Mouse (Mus musculus): Measurements from ENCODE around the gene Atad1. TPM values are rescaled to one million over a fixed set of nuclear protein-coding genes. Genes with fewer than 3 reads are reported as not detected.
"Not testable (repeated sequence)": the region's sequence is repeated elsewhere in the genome, so short reads cannot be mapped to it uniquely, and the experiment has no call there.

Gene Atad1
- polyA plus RNA-seq, 1 experiment from 2014 or later = 110 TPM

DNA sequence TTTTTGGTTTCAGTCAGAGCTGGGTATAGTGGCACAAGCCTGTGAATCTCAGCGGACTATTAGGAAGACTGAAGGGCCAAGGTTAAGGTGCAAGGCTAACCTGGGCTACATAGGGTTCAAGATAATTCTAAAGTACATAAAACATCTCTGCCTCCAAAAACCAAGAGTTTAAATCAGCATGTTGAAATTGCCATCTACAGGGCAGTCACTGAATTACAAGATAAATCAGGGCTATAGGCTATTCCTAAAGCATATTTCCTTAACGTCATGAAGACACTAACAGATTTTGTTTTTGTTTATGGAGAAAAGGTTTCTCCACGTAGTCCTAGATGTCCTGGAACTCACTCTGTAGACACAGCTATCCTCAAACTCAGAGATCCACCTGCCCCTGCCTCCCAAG, 29.3 kb downstream of the Atad1 start:
- ATAC-seq (replicated peaks) = no peak
- WGBS = 67% methylated on average over 3 of the region's 3 CpGs
- Histone ChIP-seq H3K27me3 (replicated peaks) (no peaks in the 10 kb centered on the region), H3K4me1 (peaks cover 21% of the 10 kb centered on the region), H3K9ac (no peak overlapping the region), H3K4me3 (no peak overlapping the region), H3K9me3 (no peaks in the 10 kb centered on the region), H3K4me2 (peak overlapping the region; percentile 68; the same call in 1 of the 2 replicates), H3K27ac (no peak overlapping the region), H3K36me3 (replicated peaks) (peaks cover 9% of the 10 kb centered on the region; the same call in 1 of the 2 replicates)

GRCm38 (mm10) chr19:32708996-32709395, 30.6 kb downstream of the Atad1 start:
- ATAC-seq (replicated peaks) = no peak
- H3K27me3 ChIP-seq (replicated peaks) = no peaks in the 10 kb centered on the region
- no peak overlapping the region for H3K27ac ChIP-seq
- H3K4me2 ChIP-seq = no peak overlapping the region
- H3K9me3 ChIP-seq = no peaks in the 10 kb centered on the region
- WGBS = 73% methylated on average over 5 of the region's 5 CpGs
- no peak overlapping the region for H3K9ac ChIP-seq
- H3K4me3 ChIP-seq = no peak overlapping the region
- peaks cover 9% of the 10 kb centered on the region; the same call in 1 of the 2 replicates for H3K36me3 ChIP-seq (replicated peaks)
- H3K4me1 ChIP-seq = peaks cover 21% of the 10 kb centered on the region

GRCm38 (mm10) chr19:32702191-32702590, 37.4 kb downstream of the Atad1 start:
- H3K4me1 ChIP-seq = no peaks in the 10 kb centered on the region
- H3K27me3 ChIP-seq (replicated peaks) = no peaks in the 10 kb centered on the region
- 84% methylated on average over 3 of the region's 3 CpGs for WGBS
- no peak for ATAC-seq (replicated peaks)
- no peak overlapping the region for H3K4me2 ChIP-seq
- H3K9ac ChIP-seq = no peak overlapping the region
- H3K4me3 ChIP-seq = no peak overlapping the region
- peaks cover 33% of the 10 kb centered on the region for H3K36me3 ChIP-seq (replicated peaks)
- no peaks in the 10 kb centered on the region for H3K9me3 ChIP-seq
- H3K27ac ChIP-seq = no peak overlapping the region

GRCm38 (mm10) chr19:32696674-32697073, 42.9 kb downstream of the Atad1 start:
- H3K36me3 ChIP-seq (replicated peaks) = peaks cover 47% of the 10 kb centered on the region

GRCm38 (mm10) chr19:32689724-32690123, 49.9 kb downstream of the Atad1 start:
- no peak for ATAC-seq (replicated peaks)
- peaks cover 28% of the 10 kb centered on the region for H3K36me3 ChIP-seq (replicated peaks)
- 81% methylated on average over 6 of the region's 6 CpGs for WGBS

More at GRCm38 (mm10) chr19:32696674-32697073, 42.9 kb downstream of the Atad1 start:
- 92% methylated on average over 2 of the region's 2 CpGs for WGBS
- no peaks in the 10 kb centered on the region for H3K9me3 ChIP-seq
- ATAC-seq (replicated peaks) = no peak
- H3K4me1 ChIP-seq = no peaks in the 10 kb centered on the region
- H3K27ac ChIP-seq = no peak overlapping the region
- H3K9ac ChIP-seq = no peak overlapping the region
- no peak overlapping the region for H3K4me2 ChIP-seq
- no peaks in the 10 kb centered on the region for H3K27me3 ChIP-seq (replicated peaks)
- H3K4me3 ChIP-seq = no peak overlapping the region

DNA sequence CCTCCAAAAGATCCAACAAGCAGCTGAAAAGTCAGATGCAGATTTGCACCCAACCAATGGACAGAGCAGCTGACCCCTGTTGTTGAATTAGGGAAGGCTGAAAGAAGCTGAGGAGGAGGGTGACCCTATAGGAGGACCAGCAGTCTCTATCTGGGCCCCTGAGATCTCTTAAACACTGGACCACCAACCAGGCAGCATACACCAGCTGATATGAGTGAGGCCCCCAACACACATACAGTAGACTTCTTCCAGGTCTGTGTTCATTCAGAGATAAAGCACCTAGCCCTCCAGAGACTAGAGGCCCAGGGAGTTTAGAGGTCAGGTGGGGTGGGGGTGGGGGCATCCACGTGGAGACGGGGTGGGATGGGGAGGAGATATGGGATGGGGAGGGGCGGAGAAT, 51.4 kb downstream of the Atad1 start:
- not testable (repeated sequence) for H3K9me3 ChIP-seq; ATAC-seq (replicated peaks); H3K4me1 ChIP-seq; H3K27ac ChIP-seq; H3K27me3 ChIP-seq (replicated peaks); H3K4me3 ChIP-seq; H3K9ac ChIP-seq; H3K4me2 ChIP-seq
- 83% methylated on average over 3 of the region's 3 CpGs for WGBS
- peaks cover 16% of the 10 kb centered on the region for H3K36me3 ChIP-seq (replicated peaks)

More at GRCm38 (mm10) chr19:32689724-32690123, 49.9 kb downstream of the Atad1 start:
- Histone ChIP-seq H3K4me3 (no peak overlapping the region), H3K9me3 (no peaks in the 10 kb centered on the region), H3K9ac (no peak overlapping the region), H3K4me1 (no peaks in the 10 kb centered on the region), H3K27ac (no peak overlapping the region), H3K4me2 (no peak overlapping the region), H3K27me3 (replicated peaks) (no peaks in the 10 kb centered on the region)

GRCm38 (mm10) chr19:32687721-32688120, 51.9 kb downstream of the Atad1 start:
- no peaks in the 10 kb centered on the region for H3K4me1 ChIP-seq
- no peak overlapping the region for H3K9ac ChIP-seq
- WGBS = 63% methylated on average over 5 of the region's 5 CpGs
- H3K27ac ChIP-seq = no peak overlapping the region
- no peaks in the 10 kb centered on the region for H3K27me3 ChIP-seq (replicated peaks)
- H3K4me2 ChIP-seq = no peak overlapping the region
- H3K9me3 ChIP-seq = no peaks in the 10 kb centered on the region
- peaks cover 11% of the 10 kb centered on the region for H3K36me3 ChIP-seq (replicated peaks)
- H3K4me3 ChIP-seq = no peak overlapping the region
- no peak for ATAC-seq (replicated peaks)

- Histone ChIP-seq H3K9ac (no peak overlapping the region), H3K4me3 (no peak overlapping the region), H3K9me3 (no peaks in the 10 kb centered on the region), H3K4me1 (no peaks in the 10 kb centered on the region), H3K27me3 (replicated peaks) (no peaks in the 10 kb centered on the region), H3K36me3 (replicated peaks) (peaks cover 12% of the 10 kb centered on the region; the same call in 1 of the 2 replicates), H3K4me2 (no peak overlapping the region), H3K27ac (no peak overlapping the region)
- WGBS = 93% methylated on average over 5 of the region's 5 CpGs
- no peak for ATAC-seq (replicated peaks)
Measured at GRCm38 (mm10) chr19:32683081-32683480, 56.5 kb downstream of the Atad1 start.

- no peak overlapping the region for H3K4me2 ChIP-seq
- no peaks in the 10 kb centered on the region for H3K9me3 ChIP-seq
- H3K36me3 ChIP-seq (replicated peaks) = peaks cover 5% of the 10 kb centered on the region; the same call in 1 of the 2 replicates
- H3K27ac ChIP-seq = no peak overlapping the region
- H3K9ac ChIP-seq = no peak overlapping the region
- ATAC-seq (replicated peaks) = no peak
- no peak overlapping the region for H3K4me3 ChIP-seq
- no peaks in the 10 kb centered on the region for H3K4me1 ChIP-seq
- 94% methylated on average over 2 of the region's 2 CpGs for WGBS
- no peaks in the 10 kb centered on the region for H3K27me3 ChIP-seq (replicated peaks)
Measured at GRCm38 (mm10) chr19:32680894-32681293, 58.7 kb downstream of the Atad1 start.

DNA sequence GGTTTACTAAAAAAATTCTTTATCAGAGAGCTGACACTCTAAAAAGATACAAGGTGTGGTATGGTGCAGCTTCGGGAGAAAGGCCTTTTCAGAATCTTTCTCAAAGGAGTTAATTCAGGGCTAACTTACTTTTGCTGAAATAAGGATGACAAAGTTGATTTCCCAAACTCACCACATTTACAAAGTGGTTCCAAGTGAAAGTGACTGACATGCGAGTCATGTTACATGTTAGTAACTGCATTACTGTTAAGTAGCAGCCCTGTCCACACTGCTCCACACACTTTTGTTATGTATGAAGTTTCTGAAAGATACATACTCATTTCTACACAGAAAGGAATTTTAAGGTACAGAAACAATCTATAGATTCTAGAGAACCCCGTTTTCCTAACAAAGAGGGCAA, 63.8 kb downstream of the Atad1 start:
- ATAC-seq (replicated peaks) = no peak
- 97% methylated on average over 3 of the region's 3 CpGs for WGBS
- no peak overlapping the region for H3K9ac ChIP-seq
- no peak overlapping the region for H3K4me3 ChIP-seq
- no peaks in the 10 kb centered on the region for H3K4me1 ChIP-seq
- H3K9me3 ChIP-seq = no peaks in the 10 kb centered on the region
- peaks cover 10% of the 10 kb centered on the region; the same call in 1 of the 2 replicates for H3K36me3 ChIP-seq (replicated peaks)
- H3K27me3 ChIP-seq (replicated peaks) = no peaks in the 10 kb centered on the region
- H3K27ac ChIP-seq = no peak overlapping the region
- H3K4me2 ChIP-seq = no peak overlapping the region

DNA sequence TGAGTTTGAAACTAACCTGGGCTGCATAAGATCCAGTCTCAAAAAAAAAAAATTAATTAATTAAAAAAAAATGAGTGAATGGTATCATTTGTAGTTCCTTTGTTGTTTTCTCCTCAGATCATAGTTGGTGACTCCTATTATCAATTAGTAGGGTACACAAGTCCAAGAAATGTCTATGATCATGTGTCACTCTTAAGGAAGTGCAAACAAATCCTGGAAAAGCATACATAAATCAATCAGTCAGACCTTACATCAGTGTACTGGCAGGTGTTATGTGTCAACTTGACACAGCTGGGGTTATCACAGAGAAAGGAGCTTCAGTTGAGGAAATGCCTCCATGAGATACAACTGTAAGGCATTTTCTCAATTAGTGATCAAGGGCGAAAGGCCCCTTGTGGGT, 71.8 kb downstream of the Atad1 start:
- not testable (repeated sequence) for ATAC-seq (replicated peaks); H3K9me3 ChIP-seq; H3K4me2 ChIP-seq; H3K9ac ChIP-seq; H3K27me3 ChIP-seq (replicated peaks); H3K27ac ChIP-seq; H3K4me1 ChIP-seq; H3K4me3 ChIP-seq
- 85% methylated on average over 1 of the region's 1 CpGs for WGBS
- peaks cover 13% of the 10 kb centered on the region; the same call in 1 of the 2 replicates for H3K36me3 ChIP-seq (replicated peaks)

DNA sequence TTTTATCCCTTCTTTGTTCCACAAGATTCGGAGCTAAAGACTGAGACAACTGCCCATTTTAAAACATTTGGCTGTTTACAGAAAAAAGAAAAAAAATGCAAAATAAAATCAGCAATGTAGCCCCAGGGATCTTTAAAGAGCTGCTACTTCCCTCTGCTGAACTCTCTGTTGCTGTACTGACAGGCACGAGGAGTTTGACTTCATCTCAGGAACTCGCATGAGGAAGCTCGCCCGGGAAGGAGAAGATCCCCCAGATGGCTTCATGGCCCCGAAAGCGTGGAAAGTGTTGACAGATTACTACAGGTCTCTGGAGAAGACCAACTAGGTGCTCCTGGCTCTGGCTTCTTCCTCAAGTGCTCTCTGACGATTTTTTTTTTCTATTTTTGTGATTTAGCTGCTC, 74.3 kb downstream of the Atad1 start:
- Histone ChIP-seq H3K9me3 (no peaks in the 10 kb centered on the region), H3K27ac (no peak overlapping the region), H3K4me2 (no peak overlapping the region), H3K27me3 (replicated peaks) (no peaks in the 10 kb centered on the region), H3K4me1 (no peaks in the 10 kb centered on the region), H3K9ac (no peak overlapping the region), H3K4me3 (no peak overlapping the region), H3K36me3 (replicated peaks) (0 out of 2 replicates have a peak, but pooled peaks cover 4% of the 10 kb centered on the region)
- ATAC-seq (replicated peaks) = no peak
- 91% methylated on average over 8 of the region's 8 CpGs for WGBS

GRCm38 (mm10) chr19:32662936-32663335, 76.7 kb downstream of the Atad1 start:
- Histone ChIP-seq H3K27me3 (replicated peaks) (no peaks in the 10 kb centered on the region), H3K9ac (no peak overlapping the region), H3K4me2 (no peak overlapping the region), H3K9me3 (no peaks in the 10 kb centered on the region), H3K36me3 (replicated peaks) (0 out of 2 replicates have a peak, but pooled peaks cover 4% of the 10 kb centered on the region), H3K27ac (no peak overlapping the region), H3K4me1 (no peaks in the 10 kb centered on the region), H3K4me3 (no peak overlapping the region)
- no peak for ATAC-seq (replicated peaks)
- WGBS = 93% methylated on average over 6 of the region's 6 CpGs
